Mouse (Mus musculus): Measurements from ENCODE around the gene Gzf1.

Gene Gzf1

DNA sequence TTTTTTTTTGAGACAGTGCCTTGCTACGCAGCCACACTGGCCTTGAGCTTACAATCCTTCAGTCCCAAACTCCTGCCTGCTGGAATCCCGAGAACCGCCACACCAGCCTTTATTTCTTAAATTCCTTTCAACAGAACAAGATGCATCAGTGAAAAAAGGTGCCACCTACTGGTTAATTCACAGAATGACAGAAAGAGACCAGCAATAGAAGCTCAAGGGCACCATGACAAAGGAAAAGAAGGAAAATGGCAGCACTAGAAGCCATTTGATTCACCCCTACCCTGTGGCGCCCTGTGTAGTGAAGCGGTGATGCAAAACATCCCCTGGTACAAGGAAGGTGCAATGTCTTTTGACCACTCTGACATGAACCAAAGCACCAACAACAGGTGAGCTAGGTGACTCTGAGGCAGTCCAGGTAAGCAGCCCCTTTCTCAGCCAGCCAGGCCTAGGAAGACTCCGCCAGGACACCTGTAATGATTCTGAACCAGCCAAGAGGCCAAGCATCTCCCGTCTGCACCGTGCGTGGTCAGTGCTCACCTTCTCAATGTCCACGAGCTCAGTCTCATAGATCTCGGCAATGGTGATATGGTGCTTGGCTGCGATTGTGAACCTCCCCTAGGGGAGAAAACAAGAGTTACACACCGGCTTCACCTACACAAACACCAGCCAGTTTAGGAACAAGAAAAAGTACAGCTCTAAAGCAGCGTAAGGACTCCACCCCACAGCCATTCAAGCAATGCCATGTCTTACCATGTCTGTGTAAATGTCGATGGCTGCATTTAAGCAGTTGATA lies 25.8 kb downstream of the Gzf1 start:
- peak; percentile 43 for DNase-seq (ENCODE audit: low read depth)

DNA sequence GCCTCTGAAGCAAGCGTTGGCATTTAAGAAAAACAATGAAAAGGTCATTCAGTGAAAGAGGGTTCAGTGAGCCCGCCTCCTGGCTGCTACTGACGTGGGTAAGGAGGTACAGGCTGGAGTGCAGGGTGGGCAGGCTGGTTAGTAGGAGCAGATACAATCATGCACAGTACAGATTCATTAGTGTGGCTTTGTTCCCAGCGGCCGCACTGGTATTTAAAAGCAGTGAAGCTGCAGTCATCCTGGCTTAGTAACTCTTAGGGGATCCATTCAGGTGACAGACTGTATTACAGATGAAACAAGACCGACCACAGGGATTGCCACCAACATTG lies 26.3 kb downstream of the Gzf1 start:
- DNase-seq (ENCODE audit: low read depth), result no peak

- no peak for DNase-seq (ENCODE audit: low read depth)
These were observed 31.5 kb downstream of the Gzf1 start for GRCm38 (mm10) chr2:148712326-148712725.

DNA sequence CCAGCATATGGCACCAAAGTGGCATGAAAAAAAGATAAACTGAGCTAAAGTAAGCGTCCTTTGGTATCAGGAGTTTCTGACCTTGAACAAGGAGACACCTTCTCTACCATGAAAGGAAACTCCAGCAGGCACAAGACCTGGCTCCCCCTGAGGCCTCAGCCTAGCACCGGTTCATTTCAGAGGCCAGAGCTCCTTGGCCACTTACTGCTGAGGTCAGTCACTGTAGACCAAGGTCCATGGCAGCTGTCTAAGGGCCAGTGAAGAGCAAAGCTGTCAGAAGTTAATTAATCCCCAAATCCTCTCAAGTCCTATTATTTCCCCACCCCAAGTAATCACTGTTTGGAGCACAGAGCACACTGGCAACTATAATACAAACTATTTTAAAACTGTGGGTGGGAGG lies 36.2 kb downstream of the Gzf1 start:
- DNase-seq (ENCODE audit: low read depth), result no peak

- DNase-seq (ENCODE audit: low read depth), result no peak
These were observed 38.6 kb downstream of the Gzf1 start for GRCm38 (mm10) chr2:148719271-148719995.

GRCm38 (mm10) chr2:148731614-148732326 lies 50.9 kb downstream of the Gzf1 start:
- DNase-seq (ENCODE audit: low read depth), result no peak

- DNase-seq (ENCODE audit: low read depth), result peak; percentile 53
These were observed 51.6 kb downstream of the Gzf1 start, which contains the start of gene Napb for GRCm38 (mm10) chr2:148732327-148733000. TSS of gene Napb (minus strand) at chr2:148732467.

All from naive thymus-derived CD4-positive, alpha-beta T cell, adult 2 months (primary cell).